ENCODE assay signal across 8 mouse cellular contexts in genomic region chr16:16303138-16303827, GRCm38 (mm10). TPM values are rescaled to one million over a fixed set of nuclear protein-coding genes. Genes with fewer than 3 reads are reported as not detected.
DNase-seq lines count a peak whose midpoint lies in the region; ATAC-seq lines count a peak whose summit lies in the region.

No protein-coding gene starts in this region.

- H3K27ac ChIP-seq in intestine, embryonic 16.5 days (ENCODE audit: low read length): peak overlapping the region; percentile 96
- H3K27ac ChIP-seq in midbrain, embryonic 16.5 days (ENCODE audit: low read length): peak overlapping the region; percentile 91

- H3K27me3 ChIP-seq in intestine, embryonic 16.5 days (replicated peaks; ENCODE audit: control insufficient read depth, insufficient read depth, low read length): no peaks in the 10 kb centered on the region
- H3K27me3 ChIP-seq in midbrain, embryonic 16.5 days (ENCODE audit: control insufficient read depth, insufficient read depth, low read depth, low read length): no peaks in the 10 kb centered on the region
- no peaks in the 10 kb centered on the region for H3K27me3 ChIP-seq in splenic B cell, adult 2 months (ENCODE audit: control insufficient read depth, insufficient read depth, low read length, poor library complexity, severe bottlenecking)

- peak overlapping the region; percentile 96 for H3K9ac ChIP-seq in intestine, embryonic 16.5 days (ENCODE audit: low read depth, low read length)
- H3K9ac ChIP-seq in midbrain, embryonic 16.5 days (ENCODE audit: low read depth, low read length): peak overlapping the region; percentile 85

- peaks cover 13% of the 10 kb centered on the region for H3K4me1 ChIP-seq in intestine, embryonic 16.5 days (ENCODE audit: control insufficient read depth, insufficient read depth, low read length)
- peaks cover 15% of the 10 kb centered on the region for H3K4me1 ChIP-seq in midbrain, embryonic 16.5 days (ENCODE audit: control insufficient read depth, insufficient read depth, low read length)

- DNase-seq in 416B (ENCODE audit: low read depth) (peak; percentile 65), liver (peak; percentile 56)
- peak; percentile 13 for DNase-seq in gastrocnemius, postnatal 25 days
- peak; percentile 48 for DNase-seq in splenic B cell, adult 2 months (ENCODE audit: low read depth, low spot score)

- WGBS in intestine, embryonic 16.5 days: under 1% methylated on average over 57 of the region's 61 CpGs
- under 1% methylated on average over 61 of the region's 61 CpGs for WGBS in midbrain, embryonic 16.5 days

- H3K4me3 ChIP-seq in intestine, embryonic 16.5 days (ENCODE audit: low read length): peak overlapping the region; percentile 97
- peak overlapping the region; percentile 97 for H3K4me3 ChIP-seq in midbrain, embryonic 16.5 days (ENCODE audit: low read depth, low read length)

- H3K9me3 ChIP-seq in intestine, embryonic 16.5 days (ENCODE audit: control insufficient read depth, low read length): no peaks in the 10 kb centered on the region
- H3K9me3 ChIP-seq in midbrain, embryonic 16.5 days (replicated peaks; ENCODE audit: control insufficient read depth, low read length, poor library complexity, severe bottlenecking): no peaks in the 10 kb centered on the region

- H3K4me2 ChIP-seq in intestine, embryonic 16.5 days (ENCODE audit: low read depth, low read length): peak overlapping the region; percentile 71
- H3K4me2 ChIP-seq in midbrain, embryonic 16.5 days (ENCODE audit: low read length): peak overlapping the region; percentile 90

- ATAC-seq in activated CD4-positive, CD25-positive, alpha-beta regulatory T cell, adult 4 months: peak; percentile 12
- ATAC-seq in common myeloid progenitor, adult 5-6 weeks (replicated peaks; ENCODE audit: low read depth, poor library complexity, severe bottlenecking): peak; percentile 31
- peak; percentile 72 for ATAC-seq in intestine, embryonic 16.5 days
- ATAC-seq in midbrain, embryonic 16.5 days: peak; percentile 76

- H3K36me3 ChIP-seq in intestine, embryonic 16.5 days (ENCODE audit: control insufficient read depth, insufficient read depth, low read length): no peaks in the 10 kb centered on the region
- H3K36me3 ChIP-seq in midbrain, embryonic 16.5 days (ENCODE audit: control insufficient read depth, insufficient read depth, low read length): peaks cover 5% of the 10 kb centered on the region; the same call in 1 of the 2 replicates
- H3K36me3 ChIP-seq in splenic B cell, adult 2 months (ENCODE audit: control insufficient read depth, insufficient read depth, low read length, poor library complexity, severe bottlenecking): no peaks in the 10 kb centered on the region

RNA-seq across cellular contexts. Expression of gene Yars2, which starts 0.5 kb away (rescaled TPM):
- polyA plus RNA-seq in activated CD4-positive, CD25-positive, alpha-beta regulatory T cell, adult 4 months (2017; shearing (Covaris generic)): 1 to 10 TPM; 4.9 to 5.3 TPM
- total RNA-seq in common myeloid progenitor, adult 5-6 weeks (2017): 27.2 and 32.2 TPM in 2 replicates
- 10 to 100 TPM; 20.1 to 21.0 TPM for total RNA-seq in gastrocnemius, postnatal 25 days (2021)
- polyA plus RNA-seq in intestine, embryonic 16.5 days (2015; fragmentation: Nextera tagmentation; extraction: Ambion mirVana): 37.8 and 38.2 TPM in 2 replicates
- 25.8 and 26.4 TPM in 2 replicates for polyA plus RNA-seq in midbrain, embryonic 16.5 days (2015; fragmentation: Nextera tagmentation; extraction: Ambion mirVana)

RNA-seq across cellular contexts. Expression of gene Dnm1l, which starts 55.5 kb away (rescaled TPM):
- polyA plus RNA-seq in activated CD4-positive, CD25-positive, alpha-beta regulatory T cell, adult 4 months (2017; shearing (Covaris generic)): 10 to 100 TPM; 50.8 to 52.9 TPM
- total RNA-seq in common myeloid progenitor, adult 5-6 weeks (2017): 103 and 104 TPM in 2 replicates
- total RNA-seq in gastrocnemius, postnatal 25 days (2021): 10 to 100 TPM; 59.1 to 66.0 TPM
- 52.2 and 52.9 TPM in 2 replicates for polyA plus RNA-seq in intestine, embryonic 16.5 days (2015; fragmentation: Nextera tagmentation; extraction: Ambion mirVana)
- polyA plus RNA-seq in midbrain, embryonic 16.5 days (2015; fragmentation: Nextera tagmentation; extraction: Ambion mirVana): 113 and 120 TPM in 2 replicates

Comparison
In these comparisons a context has a peak if more than half of its experiments do, and no peak if none do; other contexts are left out.
1. Peak in every context shown above with its lines: DNase-seq, ATAC-seq, H3K4me3 ChIP-seq and H3K27ac ChIP-seq.
2. DNase-seq: peak in every context shown above with its lines; median percentile 65 in 416B; 56 in liver; 48 in splenic B cell, adult 2 months; 13 in gastrocnemius, postnatal 25 days.
3. ATAC-seq: peak in every context shown above with its lines; median percentile 76 in midbrain, embryonic 16.5 days; 72 in intestine, embryonic 16.5 days; 31 in common myeloid progenitor, adult 5-6 weeks; 12 in activated CD4-positive, CD25-positive, alpha-beta regulatory T cell, adult 4 months.